Mouse (Mus musculus) limb, embryonic 12.5 days (tissue): ENCODE data around the gene Gstp2. TPM values are rescaled to one million over a fixed set of nuclear protein-coding genes. Genes with fewer than 3 reads are reported as not detected.
A peak's percentile ranks its signal among the peaks of the same experiment; 100 is the strongest.

Experiments used
- ATAC-seq: fragments of 200-750 bp; cut with Nextera tagmentation; 2 replicates; pipeline ENCODE4 v1.8.0; 2017; ENCODE audit warnings: low read depth, moderate TSS enrichment; ENCODE audit not compliant: insufficient number of reproducible peaks, insufficient read depth, low FRiP score, low TSS enrichment
- H3K27ac ChIP-seq: fragments of 300-500 bp; sonication (generic); 2 replicates; pipeline ENCODE4 v1.5.1; 2016; ENCODE audit warnings: mild to moderate bottlenecking, moderate library complexity
- H3K27me3 ChIP-seq: fragments of 300-500 bp; sonication (generic); 2 replicates; pipeline ENCODE4 v1.6.1; 2016; ENCODE audit warnings: mild to moderate bottlenecking, moderate library complexity
- H3K36me3 ChIP-seq: fragments of 300-500 bp; sonication (generic); 2 replicates; pipeline ENCODE4 v1.6.1; 2016; ENCODE audit warnings: mild to moderate bottlenecking, moderate library complexity
- H3K4me1 ChIP-seq: fragments of 300-500 bp; sonication (generic); replicated peaks from 2 replicates; pipeline ENCODE4 v1.6.1; 2016
- H3K4me2 ChIP-seq: fragments of 300-500 bp; sonication (generic); 2 replicates; pipeline ENCODE4 v1.6.1; 2016; ENCODE audit warnings: mild to moderate bottlenecking, moderate library complexity
- H3K4me3 ChIP-seq: fragments of 300-500 bp; sonication (generic); replicated peaks from 2 replicates; pipeline ENCODE4 v1.5.1; 2016; ENCODE audit warnings: mild to moderate bottlenecking
- H3K9ac ChIP-seq: fragments of 300-500 bp; sonication (generic); replicated peaks from 2 replicates; pipeline ENCODE4 v1.6.1; 2016; ENCODE audit warnings: mild to moderate bottlenecking, moderate library complexity
- H3K9me3 ChIP-seq: fragments of 300-500 bp; sonication (generic); 2 replicates; pipeline ENCODE4 v1.6.1; 2016; ENCODE audit warnings: mild to moderate bottlenecking, moderate library complexity
- WGBS: fragments of 180-500 bp; shearing (Covaris S2); methylation state at CpG from one replicate; pipeline ENCODE4 v1.1.7; 2016; 5-methylcytosine and 5-hydroxymethylcytosine counted together
- polyA plus RNA-seq: library from polyadenylated mRNA; unstranded; fragments of >200 nt; fragmentation: Nextera tagmentation; extraction: Ambion mirVana; gene quantifications from 2 replicates; pipeline ENCODE4 v1.2.1, GENCODE M21; 2016

Gstp2 gene
- polyA plus RNA-seq, 1 experiment from 2014 or later, result 1.8 TPM

DNA sequence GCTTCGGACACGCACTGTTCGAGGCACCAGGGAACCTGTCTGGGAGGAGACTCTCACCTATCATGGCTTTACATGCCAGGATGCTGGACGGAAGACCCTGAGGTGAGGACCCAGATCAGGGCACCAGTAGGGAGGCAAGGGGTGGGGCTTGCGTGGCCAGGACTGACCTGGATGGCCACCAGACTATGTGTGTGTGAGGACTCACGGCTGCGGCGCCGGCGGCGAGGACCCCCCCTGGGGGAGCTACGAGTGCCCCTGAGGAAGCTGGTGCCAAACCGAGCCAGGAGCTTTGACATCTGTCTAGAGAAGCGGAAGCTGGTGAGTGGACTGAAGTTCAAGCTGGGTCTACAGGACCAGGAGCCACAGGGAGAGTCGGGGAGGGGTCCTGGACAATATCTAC lies 41.5 kb downstream of the Gstp2 start:
- no peaks in the 10 kb centered on the region for H3K9me3 ChIP-seq
- H3K4me2 ChIP-seq, result no peak overlapping the region
- H3K4me1 ChIP-seq, result peaks cover 13% of the 10 kb centered on the region
- no peak overlapping the region for H3K9ac ChIP-seq
- no peaks in the 10 kb centered on the region for H3K27me3 ChIP-seq
- ATAC-seq, result no peak
- no peak overlapping the region for H3K4me3 ChIP-seq
- H3K27ac ChIP-seq, result no peak overlapping the region
- peaks cover 52% of the 10 kb centered on the region for H3K36me3 ChIP-seq
- 86% methylated on average over 15 of the region's 15 CpGs for WGBS

DNA sequence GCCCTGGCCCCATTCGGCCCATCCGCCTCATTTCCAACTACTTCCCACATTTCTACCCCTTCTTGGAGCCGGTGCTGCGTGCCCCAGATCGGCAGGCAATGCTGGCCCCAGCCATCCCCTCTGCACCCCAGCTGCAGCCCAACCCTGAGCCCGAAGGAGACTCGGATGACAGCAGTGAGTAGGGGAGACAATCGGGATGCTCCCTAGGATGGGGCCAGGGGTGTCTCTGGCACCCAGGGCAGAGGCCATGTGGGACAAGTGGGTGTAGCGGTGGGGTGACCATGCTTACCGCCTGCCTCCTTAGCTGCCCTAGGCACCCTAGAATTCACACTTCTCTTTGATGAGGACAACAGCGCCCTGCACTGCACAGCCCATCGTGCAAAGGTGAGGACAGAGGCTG lies 42.2 kb downstream of the Gstp2 start:
- 72% methylated on average over 12 of the region's 12 CpGs for WGBS

DNA sequence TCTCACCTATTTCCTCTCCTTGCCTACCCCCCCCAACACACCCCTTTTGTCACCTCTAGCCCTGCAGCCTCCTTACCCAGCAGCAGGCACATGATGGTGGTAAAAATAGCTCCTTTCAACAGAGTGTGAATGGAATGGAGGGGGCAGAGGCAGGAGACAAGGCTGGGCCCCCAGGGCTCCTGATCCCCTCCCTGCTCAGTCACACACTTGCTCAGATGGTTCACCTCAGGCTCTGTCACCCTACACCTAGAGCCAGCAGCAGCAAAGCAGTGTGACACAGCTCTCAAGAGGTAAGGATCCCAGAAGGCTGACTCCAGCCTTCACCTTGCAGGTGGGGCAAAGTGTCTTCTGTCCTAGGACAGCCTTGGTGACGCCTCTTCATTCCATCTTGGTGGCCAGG lies 42.7 kb downstream of the Gstp2 start, which contains the start of gene Doc2g:
Doc2g (plus strand) TSS at position 202 of the 400 bp plus-strand sequence.
- Histone ChIP-seq H3K4me1 (peaks cover 13% of the 10 kb centered on the region), H3K9me3 (no peaks in the 10 kb centered on the region), H3K36me3 (peaks cover 40% of the 10 kb centered on the region), H3K27ac (no peak within 1 kb of the TSS), H3K27me3 (no peaks in the 10 kb centered on the region), H3K9ac (peak within 1 kb of the TSS; percentile 14; the same call in 1 of the 2 replicates), H3K4me3 (no peak within 1 kb of the TSS), H3K4me2 (no peak within 1 kb of the TSS)
- ATAC-seq, result no peak
- WGBS, result 82% methylated on average over 1 of the region's 1 CpGs

More for the DNA sequence above, 42.2 kb downstream of the Gstp2 start:
- no peak overlapping the region for H3K9ac ChIP-seq
- H3K4me2 ChIP-seq, result no peak overlapping the region
- H3K36me3 ChIP-seq, result peaks cover 45% of the 10 kb centered on the region
- no peak overlapping the region for H3K4me3 ChIP-seq
- H3K4me1 ChIP-seq, result peaks cover 13% of the 10 kb centered on the region
- no peaks in the 10 kb centered on the region for H3K9me3 ChIP-seq
- no peaks in the 10 kb centered on the region for H3K27me3 ChIP-seq
- ATAC-seq, result no peak
- no peak overlapping the region for H3K27ac ChIP-seq

DNA sequence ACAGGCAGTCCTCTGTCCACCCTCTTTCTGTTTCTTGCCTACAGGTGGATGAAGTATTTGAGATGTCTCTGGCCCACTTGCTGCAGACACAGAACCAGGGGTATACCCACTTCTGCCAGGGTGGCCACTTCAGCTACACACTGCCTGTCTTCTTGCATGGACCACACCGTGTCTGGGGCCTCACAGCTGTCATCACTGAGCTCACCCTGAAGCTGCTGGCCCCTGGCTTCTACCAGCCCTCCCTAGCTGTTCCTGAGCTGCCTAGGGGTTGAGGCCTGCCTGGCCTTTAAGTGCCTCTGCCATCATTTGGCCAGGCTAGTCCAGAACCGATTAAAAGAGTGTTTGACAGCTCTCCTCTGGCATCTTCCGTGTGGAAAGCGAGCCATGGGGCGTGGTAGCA lies 44.1 kb downstream of the Gstp2 start:
- H3K4me3 ChIP-seq, result peak overlapping the region; percentile 82
- H3K36me3 ChIP-seq, result peaks cover 26% of the 10 kb centered on the region

DNA sequence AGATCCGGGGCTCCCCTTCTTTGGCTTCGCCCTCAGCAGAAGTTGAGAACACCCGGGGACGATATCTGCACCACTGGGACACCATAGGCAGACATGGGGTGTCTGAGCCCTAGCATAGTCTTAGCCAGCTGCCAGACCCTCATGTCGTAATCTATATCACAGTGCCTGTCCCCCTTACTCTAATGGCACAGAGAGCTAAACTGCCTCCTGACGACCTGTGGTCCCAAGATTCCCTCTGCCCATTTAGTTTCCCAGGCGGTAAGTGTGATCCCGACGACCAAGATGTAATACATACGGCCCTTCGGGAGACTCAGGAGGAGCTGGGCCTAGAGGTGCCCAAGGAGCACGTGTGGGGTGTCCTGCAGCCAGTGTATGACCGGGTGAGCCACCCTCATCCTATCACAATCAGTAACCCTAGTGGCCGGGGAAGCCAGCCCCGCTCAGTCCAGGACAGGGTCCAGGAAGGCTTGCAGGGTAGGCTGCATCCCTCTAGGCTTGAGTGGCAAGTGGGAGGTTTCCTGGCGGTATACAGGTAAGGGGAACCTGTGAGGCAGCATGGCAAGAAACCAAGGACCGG lies 44.8 kb downstream of the Gstp2 start:
- peak overlapping the region; percentile 89 for H3K9ac ChIP-seq
- peak overlapping the region; percentile 98 for H3K27ac ChIP-seq
- H3K9me3 ChIP-seq, result no peaks in the 10 kb centered on the region
- peak; percentile 20; the same call in 1 of the 2 replicates for ATAC-seq
- H3K4me2 ChIP-seq, result peak overlapping the region; percentile 84
- peaks cover 19% of the 10 kb centered on the region for H3K36me3 ChIP-seq
- WGBS, result 15% methylated on average over 17 of the region's 17 CpGs
- H3K4me3 ChIP-seq, result peak overlapping the region; percentile 82
- no peaks in the 10 kb centered on the region for H3K27me3 ChIP-seq
- H3K4me1 ChIP-seq, result peaks cover 14% of the 10 kb centered on the region

More for the DNA sequence above, 44.1 kb downstream of the Gstp2 start:
- 81% methylated on average over 5 of the region's 5 CpGs for WGBS
- H3K9ac ChIP-seq, result no peak overlapping the region
- H3K27me3 ChIP-seq, result no peaks in the 10 kb centered on the region
- H3K4me1 ChIP-seq, result peaks cover 13% of the 10 kb centered on the region
- peak overlapping the region; percentile 84 for H3K4me2 ChIP-seq
- no peak overlapping the region for H3K27ac ChIP-seq
- no peak for ATAC-seq
- no peaks in the 10 kb centered on the region for H3K9me3 ChIP-seq

DNA sequence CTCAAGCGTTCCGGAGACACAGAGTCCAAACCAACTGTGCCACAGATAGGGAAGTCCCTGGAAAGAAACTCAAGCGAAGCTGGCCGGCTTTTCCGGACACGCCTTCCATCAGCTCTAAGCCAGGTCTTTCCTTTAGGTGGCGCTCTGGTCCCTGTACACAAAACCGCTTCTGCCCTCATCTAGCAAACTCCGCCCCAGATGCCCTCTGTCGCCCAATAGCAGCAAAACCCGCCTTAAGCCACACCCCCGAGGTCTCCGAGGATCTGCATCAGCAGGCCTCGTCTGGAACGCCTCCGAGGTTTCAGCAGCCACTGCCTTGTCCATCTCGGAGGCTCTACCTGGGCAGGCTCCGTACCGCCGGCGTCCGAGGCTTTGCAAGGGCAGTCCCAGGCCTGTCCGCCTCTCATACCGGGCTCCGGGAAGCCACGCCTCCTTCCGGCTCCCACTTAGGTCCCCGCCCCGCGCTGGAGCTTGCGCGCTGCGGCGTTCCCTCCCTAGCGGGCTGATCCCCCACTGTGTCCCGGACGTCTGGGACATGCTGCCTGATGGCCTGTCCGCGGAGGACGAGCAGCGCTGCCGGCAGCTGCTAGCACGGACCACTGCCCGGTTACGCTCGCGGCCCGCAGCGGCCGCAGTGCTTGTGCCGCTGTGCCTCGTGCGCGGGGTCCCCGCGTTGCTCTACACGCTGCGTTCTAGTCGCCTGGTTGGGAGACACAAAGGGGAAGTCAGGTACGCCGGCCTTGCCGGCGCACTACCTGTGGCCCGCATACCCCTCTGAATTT lies 45.5 kb downstream of the Gstp2 start, which contains the start of the genes Nudt8 and Gm49405:
Nudt8 (plus strand) TSS at position 462 of the 782 bp plus-strand sequence.
Gm49405 (plus strand) TSS at position 508 of the 782 bp plus-strand sequence.
- peak; percentile 87 for ATAC-seq
- WGBS, result under 1% methylated on average over 64 of the region's 64 CpGs
- no peaks in the 10 kb centered on the region for H3K27me3 ChIP-seq
- peaks cover 13% of the 10 kb centered on the region for H3K36me3 ChIP-seq
- no peaks in the 10 kb centered on the region for H3K9me3 ChIP-seq
- peak within 1 kb of the TSS; percentile 89 for H3K9ac ChIP-seq
- H3K27ac ChIP-seq, result peak within 1 kb of the TSS; percentile 98
- H3K4me3 ChIP-seq, result peak within 1 kb of the TSS; percentile 82
- peak within 1 kb of the TSS; percentile 84 for H3K4me2 ChIP-seq
- peaks cover 18% of the 10 kb centered on the region for H3K4me1 ChIP-seq

DNA sequence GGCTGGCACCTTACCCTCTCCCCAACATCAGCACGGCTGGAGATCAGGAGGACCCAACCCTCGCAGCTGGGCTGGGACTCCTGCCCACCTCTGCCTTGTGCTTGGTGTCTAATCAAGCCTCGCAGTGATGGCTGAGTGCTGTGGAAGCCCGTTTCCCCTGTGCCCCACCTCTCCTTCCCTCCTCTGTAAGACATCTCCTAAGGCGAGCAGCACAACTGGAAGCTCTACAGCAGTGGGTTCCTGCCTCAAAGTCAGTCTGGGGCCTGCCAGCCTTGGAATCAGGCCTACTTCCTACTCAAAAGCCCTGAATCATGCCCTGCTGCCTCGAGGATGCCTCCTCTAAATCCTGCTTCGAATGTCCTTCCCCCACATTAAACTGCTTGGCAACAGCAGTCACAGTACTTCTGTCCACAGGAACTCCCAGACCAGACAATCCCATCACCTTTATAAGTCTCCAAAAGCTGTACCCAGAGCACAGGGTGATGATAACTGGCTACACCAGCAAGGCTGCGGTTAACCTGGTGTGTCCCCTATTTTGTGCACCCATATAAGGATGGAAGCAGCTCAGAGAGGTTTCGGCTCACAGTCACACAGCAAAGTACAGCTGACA lies 46.6 kb downstream of the Gstp2 start:
- peak overlapping the region; percentile 84 for H3K4me2 ChIP-seq
- H3K4me1 ChIP-seq, result peaks cover 18% of the 10 kb centered on the region
- 76% methylated on average over 9 of the region's 9 CpGs for WGBS
- no peaks in the 10 kb centered on the region for H3K9me3 ChIP-seq
- peak overlapping the region; percentile 82 for H3K4me3 ChIP-seq
- no peak for ATAC-seq
- no peak overlapping the region for H3K27ac ChIP-seq
- peak overlapping the region; percentile 47; the same call in 1 of the 2 replicates for H3K9ac ChIP-seq
- H3K36me3 ChIP-seq, result 0 out of 2 replicates have a peak, but pooled peaks cover 4% of the 10 kb centered on the region
- H3K27me3 ChIP-seq, result no peaks in the 10 kb centered on the region

DNA sequence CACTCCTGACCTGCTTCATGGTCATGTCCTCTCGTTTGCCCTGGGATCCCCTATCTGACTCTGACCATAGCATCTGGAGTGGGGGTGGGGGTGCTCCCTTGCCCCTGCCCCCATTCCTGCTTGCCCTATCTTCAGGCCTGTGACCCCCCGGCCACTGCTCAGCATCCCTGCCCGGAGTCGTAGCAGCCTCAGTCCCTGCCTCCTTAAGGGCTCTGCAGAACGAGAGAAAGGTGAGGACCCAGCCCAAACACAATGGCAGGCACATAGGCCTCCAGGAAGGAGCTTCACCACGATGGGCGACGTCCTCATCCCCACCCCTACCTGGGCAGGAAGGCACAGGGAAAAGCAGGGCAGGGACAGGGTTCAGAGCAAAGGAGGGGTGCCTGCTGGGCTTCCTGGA lies 47.5 kb downstream of the Gstp2 start:
- no peaks in the 10 kb centered on the region for H3K36me3 ChIP-seq
- 74% methylated on average over 8 of the region's 8 CpGs for WGBS
- H3K4me3 ChIP-seq, result no peak overlapping the region
- no peaks in the 10 kb centered on the region for H3K9me3 ChIP-seq
- no peak overlapping the region for H3K4me2 ChIP-seq
- H3K4me1 ChIP-seq, result peaks cover 18% of the 10 kb centered on the region
- no peak for ATAC-seq
- H3K9ac ChIP-seq, result 0 out of 2 replicates have a peak overlapping the region, but pooled peaks have one; percentile 23
- no peak overlapping the region for H3K27ac ChIP-seq
- H3K27me3 ChIP-seq, result 0 out of 2 replicates have a peak, but pooled peaks cover 3% of the 10 kb centered on the region

DNA sequence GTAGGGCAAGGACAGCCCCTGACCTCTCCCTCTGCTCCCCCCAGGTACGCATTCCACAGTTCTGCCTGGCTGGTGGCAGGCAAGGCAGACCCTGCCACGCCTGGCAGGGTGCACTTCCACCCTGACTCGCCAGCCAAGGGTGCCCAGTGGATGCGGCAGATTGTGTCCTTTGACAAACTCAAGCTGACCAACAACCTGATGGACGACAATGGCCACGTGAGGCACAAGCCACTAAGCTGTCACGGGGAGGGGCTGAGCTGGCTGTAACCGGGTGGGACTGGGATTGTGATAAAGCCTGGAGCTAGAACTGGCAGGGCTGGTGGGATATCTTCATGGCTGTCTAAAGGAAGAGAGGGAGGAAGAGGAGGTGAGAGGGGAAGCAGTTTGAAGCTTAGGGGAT lies 48.6 kb downstream of the Gstp2 start:
- no peak overlapping the region for H3K27ac ChIP-seq
- H3K36me3 ChIP-seq, result no peaks in the 10 kb centered on the region
- H3K4me3 ChIP-seq, result no peak overlapping the region
- no peak overlapping the region for H3K9ac ChIP-seq
- 62% methylated on average over 8 of the region's 8 CpGs for WGBS
- no peaks in the 10 kb centered on the region for H3K9me3 ChIP-seq
- peaks cover 18% of the 10 kb centered on the region for H3K4me1 ChIP-seq
- no peak overlapping the region for H3K4me2 ChIP-seq
- ATAC-seq, result no peak
- H3K27me3 ChIP-seq, result 0 out of 2 replicates have a peak, but pooled peaks cover 3% of the 10 kb centered on the region

DNA sequence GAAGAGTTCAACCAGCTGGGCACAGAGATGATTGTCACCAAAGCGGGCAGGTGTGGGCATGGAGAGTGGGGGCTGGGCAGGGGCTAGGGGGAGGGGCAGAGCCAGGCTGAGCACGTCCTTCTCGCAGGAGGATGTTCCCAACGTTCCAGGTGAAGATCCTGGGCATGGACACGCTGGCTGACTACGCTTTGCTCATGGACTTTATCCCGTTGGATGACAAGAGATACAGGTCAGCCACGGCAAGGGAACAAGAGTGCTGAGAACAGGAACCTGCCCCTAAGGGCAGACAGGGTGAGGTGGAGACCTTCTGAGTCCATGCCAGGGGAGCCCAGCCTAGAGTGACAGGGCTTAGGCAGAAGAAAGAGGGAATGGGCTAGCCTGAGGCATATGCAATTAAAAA lies 49.1 kb downstream of the Gstp2 start:
- H3K9me3 ChIP-seq, result no peaks in the 10 kb centered on the region
- H3K4me1 ChIP-seq, result peaks cover 18% of the 10 kb centered on the region
- no peaks in the 10 kb centered on the region for H3K36me3 ChIP-seq
- ATAC-seq, result no peak
- H3K4me3 ChIP-seq, result no peak overlapping the region
- no peak overlapping the region for H3K27ac ChIP-seq
- no peak overlapping the region for H3K4me2 ChIP-seq
- WGBS, result 81% methylated on average over 8 of the region's 8 CpGs
- H3K27me3 ChIP-seq, result 0 out of 2 replicates have a peak, but pooled peaks cover 3% of the 10 kb centered on the region
- no peak overlapping the region for H3K9ac ChIP-seq

DNA sequence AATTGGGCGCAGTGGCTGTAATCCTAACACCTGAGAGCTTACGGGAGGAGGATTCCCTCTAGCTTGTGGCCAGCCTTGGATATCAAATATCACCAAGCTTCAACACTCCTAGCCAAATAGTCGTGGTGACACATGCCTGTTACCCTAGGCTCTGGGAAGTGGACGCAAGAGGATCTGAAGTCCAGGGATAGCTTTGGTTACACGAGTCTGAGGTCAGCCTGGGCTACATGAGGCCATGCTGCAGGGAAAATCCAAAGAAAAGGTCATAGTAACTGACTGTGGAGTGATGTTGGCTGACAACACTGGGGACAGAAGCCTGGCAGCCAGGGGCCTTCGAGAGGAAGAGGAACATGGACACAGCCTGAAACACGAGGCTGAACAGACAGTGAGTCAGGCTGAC lies 49.7 kb downstream of the Gstp2 start:
- WGBS, result 68% methylated on average over 7 of the region's 7 CpGs

More for the DNA sequence above, 49.7 kb downstream of the Gstp2 start:
- no peak for ATAC-seq
- H3K4me3 ChIP-seq, result no peak overlapping the region
- no peaks in the 10 kb centered on the region for H3K36me3 ChIP-seq
- no peak overlapping the region for H3K27ac ChIP-seq
- H3K4me2 ChIP-seq, result no peak overlapping the region
- peaks cover 13% of the 10 kb centered on the region for H3K4me1 ChIP-seq
- no peaks in the 10 kb centered on the region for H3K9me3 ChIP-seq
- no peak overlapping the region for H3K9ac ChIP-seq
- 0 out of 2 replicates have a peak, but pooled peaks cover 3% of the 10 kb centered on the region for H3K27me3 ChIP-seq
